Mouse (Mus musculus): ENCODE measurements around the gene Prkce.

Prkce gene

GRCm38 (mm10) chr17:86302266-86302665 is 134.7 kb downstream of the Prkce start:
- no peak for DNase-seq (ENCODE audit: low spot score)

DNA sequence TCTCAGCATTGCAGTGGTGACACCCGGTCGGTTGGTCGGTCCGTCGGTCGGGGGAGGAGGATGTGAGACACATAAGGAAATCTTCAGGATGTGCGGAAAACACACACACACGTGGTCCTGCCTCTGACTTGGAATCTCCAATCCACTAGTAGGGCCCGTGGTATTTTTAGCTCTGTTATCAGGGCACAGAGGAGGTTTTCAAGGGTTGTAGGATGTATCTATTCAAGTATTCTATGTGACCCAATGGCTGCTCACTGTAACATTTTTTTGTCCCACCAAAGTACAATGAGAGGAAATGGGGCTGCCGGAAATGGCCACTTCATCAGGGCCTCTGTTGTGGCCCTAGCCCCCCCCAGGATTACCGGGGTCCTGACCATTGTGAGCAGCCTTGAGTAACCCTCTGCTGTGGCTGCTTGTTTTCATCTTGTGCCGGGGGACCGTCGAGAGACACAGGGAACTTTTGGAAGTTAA is 135.3 kb downstream of the Prkce start:
- DNase-seq (ENCODE audit: low spot score), result no peak

DNA sequence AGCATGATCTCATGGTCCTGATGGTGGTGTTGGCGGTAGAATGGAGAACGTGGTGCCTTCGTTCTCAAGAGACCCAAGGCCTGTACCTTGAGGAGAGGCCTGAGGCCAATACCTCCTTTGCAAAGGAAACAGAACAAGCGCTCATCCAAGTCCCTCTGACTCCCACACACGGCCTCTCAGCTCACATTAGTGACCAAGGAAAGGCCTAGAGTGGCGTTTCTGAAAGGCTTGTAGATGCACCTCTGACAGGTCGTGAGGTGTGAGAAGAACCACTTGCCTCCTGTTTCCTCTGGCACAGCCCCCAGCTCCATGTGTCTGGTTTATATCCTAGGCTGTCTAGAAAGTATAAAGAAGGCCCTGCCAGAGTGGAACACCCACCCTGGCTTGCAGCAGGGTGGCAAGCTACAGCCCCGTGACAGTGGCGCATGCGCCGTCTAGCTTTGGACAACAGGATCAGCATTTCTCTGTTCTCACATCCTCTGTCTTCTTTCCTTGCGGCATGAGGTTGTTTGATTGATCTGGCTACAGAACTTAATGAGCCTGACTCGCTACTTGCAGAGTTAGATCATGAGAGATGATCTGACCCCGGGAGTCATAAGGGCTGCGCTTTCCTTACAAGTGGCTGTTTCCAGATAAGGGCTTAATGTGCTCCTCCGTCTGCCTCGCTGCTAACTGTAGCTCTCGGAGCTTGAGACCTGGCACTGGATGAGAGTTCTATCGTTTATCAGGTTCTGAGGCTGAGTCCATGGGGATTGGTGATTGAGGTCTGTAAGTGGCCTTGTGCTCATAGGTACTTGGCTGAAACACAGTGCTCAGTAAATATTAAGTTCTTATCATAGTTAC is 136.0 kb downstream of the Prkce start:
- no peak for DNase-seq (ENCODE audit: low spot score)

DNA sequence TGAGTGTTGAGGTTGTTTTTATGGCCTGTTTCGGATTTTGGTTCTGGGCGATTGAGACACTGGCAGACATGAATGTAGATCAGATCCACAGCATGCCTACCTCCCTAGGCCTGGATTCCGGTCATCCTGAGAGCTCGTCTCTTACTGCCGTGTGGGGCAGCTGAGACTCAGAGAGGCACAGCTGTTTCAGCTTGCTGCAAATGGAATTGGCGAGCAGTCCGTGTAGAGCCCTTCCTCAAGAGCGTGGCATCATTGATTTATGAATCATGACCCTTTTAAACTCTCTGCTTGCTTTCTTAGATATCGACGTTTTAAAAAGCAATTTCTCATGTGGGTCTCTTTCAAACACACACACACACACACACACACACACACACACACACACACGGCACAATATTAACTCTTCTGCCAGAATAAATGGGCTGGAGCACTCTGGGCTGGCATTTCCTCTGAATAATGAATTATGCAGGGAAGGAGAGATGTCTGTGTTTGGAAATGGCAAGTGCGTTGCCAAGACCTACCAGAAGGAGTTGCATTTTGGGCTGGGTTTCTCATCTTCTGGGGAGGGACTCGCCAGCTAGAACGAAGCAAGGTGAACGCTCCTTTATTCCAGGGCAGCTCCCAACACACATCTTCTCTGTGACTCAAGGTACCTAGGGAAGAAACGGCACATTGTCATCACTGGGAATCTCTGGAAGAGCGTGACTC is 137.5 kb downstream of the Prkce start:
- DNase-seq (ENCODE audit: low spot score), result no peak

DNA sequence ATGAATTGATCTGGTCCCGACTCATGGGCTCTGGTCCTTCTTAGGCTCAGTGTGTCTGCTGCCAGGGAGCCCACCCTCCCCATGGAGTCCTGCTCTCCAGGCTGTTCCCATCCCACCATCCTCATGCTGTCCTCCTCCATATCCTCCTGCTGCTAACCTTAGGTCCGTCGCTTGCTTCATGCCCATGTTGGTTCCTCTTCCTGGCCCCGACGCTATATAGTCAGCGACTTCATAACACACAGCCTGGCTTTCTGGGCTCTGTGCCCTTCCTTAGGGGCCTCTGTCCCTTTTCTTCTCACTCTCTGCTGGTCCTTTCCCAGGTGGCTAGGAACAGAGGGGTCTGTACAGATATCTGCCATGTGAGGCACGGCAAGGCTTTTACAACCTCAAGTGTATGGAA is 138.6 kb downstream of the Prkce start:
- no peak for DNase-seq (ENCODE audit: low spot score)

DNA sequence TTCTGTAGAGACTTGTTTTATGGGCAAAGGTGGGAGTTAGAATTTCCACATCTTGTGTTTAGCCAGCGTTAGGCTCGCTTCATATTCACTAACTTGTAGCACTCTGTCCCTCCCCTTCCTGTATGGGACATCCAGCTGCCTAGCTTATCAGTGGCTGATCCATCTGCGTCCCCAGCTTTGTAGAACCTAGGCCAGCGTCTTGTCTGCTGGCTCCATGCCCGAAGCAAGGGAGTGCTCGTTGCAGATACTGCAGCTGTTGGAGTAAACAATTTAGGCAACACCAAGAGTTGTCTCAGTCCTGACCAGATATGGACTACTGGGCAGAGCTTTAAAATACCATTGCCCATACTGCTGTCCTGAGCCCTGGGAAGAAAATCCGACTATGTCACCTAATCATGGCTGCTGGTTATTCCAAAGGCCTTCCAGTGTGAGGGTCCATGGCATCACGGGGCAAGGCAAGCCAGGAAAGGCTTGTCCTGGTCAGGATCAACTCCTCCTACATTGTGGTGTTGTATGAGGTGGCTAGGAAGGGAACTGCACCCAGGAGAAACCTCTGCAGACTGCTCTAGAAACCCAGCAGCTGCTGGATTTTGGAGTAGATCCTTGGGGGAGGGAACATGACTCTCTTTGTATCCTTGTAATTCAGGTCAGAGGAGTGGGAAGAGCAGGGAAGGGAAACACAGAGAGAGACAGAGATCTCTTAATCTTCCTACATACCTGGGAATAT is 146.0 kb downstream of the Prkce start:
- peak; percentile 50 for DNase-seq (ENCODE audit: low spot score)

- no peak for DNase-seq (ENCODE audit: low spot score)
These were observed 148.3 kb downstream of the Prkce start for GRCm38 (mm10) chr17:86315874-86316273.

DNA sequence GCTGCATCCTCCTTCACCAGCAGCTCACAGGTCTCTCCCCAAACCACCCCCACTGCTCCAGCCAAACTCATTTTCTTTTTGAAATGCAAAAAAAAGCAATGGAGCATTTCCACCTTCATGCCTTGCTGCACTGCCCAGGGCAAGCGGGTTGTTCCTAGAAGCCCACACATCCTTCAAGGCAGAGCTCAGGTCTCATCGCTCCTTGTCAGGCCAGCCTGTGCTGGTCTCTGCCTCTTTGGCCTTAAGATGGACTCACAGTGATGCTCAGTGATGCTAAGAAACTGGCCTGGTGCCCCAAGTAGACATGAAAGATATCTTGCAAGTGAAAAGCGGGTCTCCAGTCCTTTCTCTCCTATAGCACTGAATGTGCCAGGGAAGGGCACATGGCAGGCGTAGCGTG is 149.2 kb downstream of the Prkce start:
- no peak for DNase-seq (ENCODE audit: low spot score)

DNA sequence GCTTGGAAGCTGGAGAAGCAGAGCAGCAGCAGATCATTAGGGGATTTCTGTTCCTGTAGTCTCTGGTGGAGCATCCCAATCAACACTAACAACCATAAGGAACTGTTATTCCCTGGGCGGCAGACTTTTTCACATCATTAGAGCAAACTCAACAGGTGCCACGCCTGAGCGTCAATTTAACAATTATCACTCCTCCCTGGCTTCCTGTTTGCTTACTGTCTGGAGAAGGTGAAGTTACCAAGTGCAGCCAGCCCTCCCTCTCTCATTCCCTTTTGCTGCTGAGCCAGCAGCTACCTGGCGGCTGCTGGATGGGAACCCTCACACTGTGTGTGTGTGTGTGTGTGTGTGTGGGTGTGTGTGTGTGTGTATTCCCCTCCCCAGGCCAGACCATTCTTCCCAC is 149.6 kb downstream of the Prkce start:
- DNase-seq (ENCODE audit: low spot score), result no peak

- no peak for DNase-seq (ENCODE audit: low spot score)
These were observed 152.5 kb downstream of the Prkce start for GRCm38 (mm10) chr17:86319967-86320602.

- no peak for DNase-seq (ENCODE audit: low spot score)
These were observed 155.3 kb downstream of the Prkce start for GRCm38 (mm10) chr17:86322840-86323239.

GRCm38 (mm10) chr17:86323310-86323709 is 155.7 kb downstream of the Prkce start:
- no peak for DNase-seq (ENCODE audit: low spot score)

- no peak for DNase-seq (ENCODE audit: low spot score)
These were observed 156.5 kb downstream of the Prkce start for GRCm38 (mm10) chr17:86323909-86324686.

GRCm38 (mm10) chr17:86324756-86325155 is 157.2 kb downstream of the Prkce start:
- no peak for DNase-seq (ENCODE audit: low spot score)

- no peak for DNase-seq (ENCODE audit: low spot score)
These were observed 157.7 kb downstream of the Prkce start for GRCm38 (mm10) chr17:86325317-86325716.

DNA sequence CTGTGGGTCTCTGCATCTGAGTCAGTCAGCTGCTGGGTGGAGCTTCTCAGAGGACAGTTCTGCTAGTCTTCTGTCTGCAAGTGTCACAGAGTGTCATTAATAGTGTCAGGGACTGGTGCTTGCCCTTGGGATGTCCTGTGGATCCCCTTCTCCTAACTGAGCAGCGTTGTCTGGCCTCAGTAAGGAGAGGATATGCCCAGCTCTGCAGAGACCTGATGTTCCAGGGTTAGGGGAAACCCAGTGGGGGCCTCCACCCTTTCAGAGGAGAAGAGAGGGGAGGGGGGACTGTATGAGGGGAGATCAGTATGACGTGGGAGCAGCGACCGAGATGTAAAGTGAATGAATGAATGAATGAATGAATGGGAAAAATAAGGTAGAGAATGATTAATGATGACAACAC is 160.4 kb downstream of the Prkce start:
- no peak for DNase-seq (ENCODE audit: low spot score)

DNA sequence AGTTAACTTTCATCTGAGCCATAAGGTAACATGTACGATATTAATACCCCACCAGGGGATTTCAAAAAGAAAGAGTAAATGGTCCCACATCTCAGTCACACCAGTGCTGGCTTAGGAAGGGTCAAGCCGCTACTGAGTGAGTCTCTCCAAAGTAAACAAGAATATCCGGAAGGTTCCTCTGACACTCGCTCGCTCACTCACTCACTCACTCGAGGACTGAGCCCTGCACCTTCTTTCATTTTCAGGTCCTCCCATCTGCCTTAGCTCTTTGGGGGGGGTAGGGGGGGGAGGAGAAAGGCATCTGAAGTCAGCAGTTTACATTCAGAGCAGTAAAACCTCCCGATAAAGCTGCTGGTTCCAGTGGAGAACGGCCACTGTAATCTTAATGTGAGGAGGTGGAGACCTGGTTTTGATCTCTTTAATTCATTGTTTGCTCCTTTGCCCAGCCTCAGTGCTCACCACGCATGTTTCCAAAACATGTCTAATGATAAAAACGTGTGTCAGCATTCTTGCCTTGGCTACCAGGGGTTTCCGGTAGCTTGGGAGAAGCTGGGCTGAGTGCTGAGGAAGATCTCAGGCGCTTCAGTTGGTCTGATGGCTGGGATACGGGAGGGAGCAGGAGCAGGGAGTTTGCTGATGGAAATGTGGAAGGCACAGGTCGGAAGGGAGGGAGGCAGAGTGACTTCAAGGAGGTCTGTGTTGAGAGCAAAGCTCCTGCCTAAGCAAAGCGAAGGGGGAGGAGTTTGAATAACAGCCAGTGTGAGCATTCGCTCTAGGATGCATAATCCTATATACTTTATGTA is 161.9 kb downstream of the Prkce start:
- DNase-seq (ENCODE audit: low spot score), result peak; percentile 28

DNA sequence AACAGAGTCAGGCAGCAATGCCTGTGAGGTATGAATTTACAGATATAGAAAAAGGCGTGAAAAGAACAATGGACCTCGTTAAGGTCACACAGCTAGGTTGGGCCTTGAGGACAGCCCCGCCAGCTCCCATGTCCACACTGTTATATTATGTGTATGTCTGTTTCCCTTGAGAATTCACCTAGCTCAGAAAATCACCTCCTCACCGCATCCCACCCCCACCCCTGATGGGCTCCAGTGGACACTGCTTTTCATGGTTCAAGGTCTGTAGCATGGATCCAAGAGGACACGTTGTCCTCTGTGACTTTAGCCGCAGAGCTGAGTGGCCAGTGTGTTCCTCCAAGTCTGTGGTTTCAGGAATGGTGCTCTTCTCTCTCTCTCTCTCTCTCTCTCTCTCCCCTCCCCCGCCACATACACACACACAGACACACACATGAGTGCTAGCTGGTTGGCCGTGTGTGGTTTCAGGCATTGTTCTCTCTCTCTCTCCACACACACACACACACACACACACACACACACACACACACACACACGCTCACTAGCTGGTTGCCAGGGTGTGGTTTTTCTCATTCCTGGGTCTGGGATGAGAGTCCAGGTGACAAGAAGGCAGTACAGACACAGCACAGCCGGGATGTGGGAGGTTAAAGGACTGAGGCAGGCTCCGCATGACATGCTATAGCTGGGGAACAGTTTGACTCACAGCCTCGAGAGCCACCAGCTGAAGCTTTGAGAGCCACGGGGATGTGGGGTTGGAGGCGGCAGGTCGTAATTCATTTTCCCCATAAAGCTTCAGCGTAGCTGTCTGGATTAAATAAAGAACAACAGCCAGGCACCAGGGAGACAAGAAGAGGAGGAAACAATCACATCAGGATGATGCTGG is 162.7 kb downstream of the Prkce start:
- DNase-seq (ENCODE audit: low spot score), result no peak

- DNase-seq (ENCODE audit: low spot score), result no peak
These were observed 164.2 kb downstream of the Prkce start for GRCm38 (mm10) chr17:86331835-86332234.

DNA sequence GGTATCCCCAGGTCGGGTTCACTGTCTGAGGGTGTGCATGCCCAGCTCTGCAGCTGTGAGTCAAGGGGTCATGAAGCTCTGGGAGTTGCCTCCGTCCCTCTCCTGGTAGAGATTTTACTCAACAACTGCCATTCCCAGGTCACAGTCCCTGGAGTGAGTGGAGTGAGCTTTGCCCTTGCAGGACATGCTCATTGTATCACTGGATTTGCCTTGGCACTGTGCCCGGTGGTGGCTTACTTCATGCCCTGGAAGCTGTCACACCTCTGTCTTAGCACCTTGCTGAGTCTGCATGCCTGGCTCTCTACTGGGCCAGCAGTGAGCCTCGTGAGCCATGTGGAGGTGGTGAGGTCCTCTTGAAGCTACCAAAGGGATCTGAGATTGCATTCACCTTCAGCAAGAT is 167.4 kb downstream of the Prkce start:
- DNase-seq (ENCODE audit: low spot score), result no peak

Data from yolk sac, embryonic 10.5 days (tissue).